Mouse (Mus musculus) stomach, postnatal 0 days (tissue): ENCODE data around the gene Igfbp2.

Source experiments
- CTCF ChIP-seq: IDR thresholded peaks from 2 replicates; pipeline ENCODE4 v1.5.1; 2016; ENCODE audit warnings: antibody characterized with exemption, low read depth, mild to moderate bottlenecking, moderate library complexity
- EP300 ChIP-seq: optimal IDR thresholded peaks from 2 replicates; pipeline ENCODE3; 2016; ENCODE audit warnings: antibody characterized with exemption

GRCm38 (mm10) chr1:72805476-72806043 is 18.7 kb upstream of the Igfbp2 start:
- no peak for TF ChIP-seq CTCF
- TF ChIP-seq EP300, result no peak
